Mouse (Mus musculus): ENCODE measurements around the gene Dusp16. TPM values are rescaled to one million over a fixed set of nuclear protein-coding genes. Genes with fewer than 3 reads are reported as not detected.

Gene Dusp16
- polyA plus RNA-seq, 1 experiment from 2014 or later: 10.1 TPM

- ATAC-seq (replicated peaks; ENCODE audit: low FRiP score, low read depth) (no peak), DNase-seq (ENCODE audit: low spot score) (no peak)
- H3K27me3 ChIP-seq (ENCODE audit: insufficient read depth, low read length): no peaks in the 10 kb centered on the region
- no peaks in the 10 kb centered on the region for H3K9me3 ChIP-seq (replicated peaks; ENCODE audit: low read length)
- WGBS: 85% methylated on average over 5 of the region's 5 CpGs
- no peak overlapping the region for H3K9ac ChIP-seq (ENCODE audit: low read depth, low read length)
- no peak overlapping the region for H3K4me2 ChIP-seq (ENCODE audit: low read length)
- no peak for TF ChIP-seq CTCF (IDR thresholded peaks at IDR 0.05; ENCODE audit: low read depth)
- no peak overlapping the region for H3K4me3 ChIP-seq (replicated peaks; ENCODE audit: low read depth, low read length)
- H3K4me1 ChIP-seq (replicated peaks; ENCODE audit: insufficient read depth, low read length): no peaks in the 10 kb centered on the region
- H3K36me3 ChIP-seq (ENCODE audit: insufficient read depth, low read length): peaks cover 3% of the 10 kb centered on the region; the same call in 1 of the 2 replicates
- H3K27ac ChIP-seq: no peak overlapping the region
These were observed 40.4 kb downstream of the Dusp16 start for GRCm38 (mm10) chr6:134751883-134752647.

- Histone ChIP-seq H3K27me3 (ENCODE audit: insufficient read depth, low read length) (no peaks in the 10 kb centered on the region), H3K9ac (ENCODE audit: low read depth, low read length) (no peak overlapping the region), H3K4me3 (replicated peaks; ENCODE audit: low read depth, low read length) (no peak overlapping the region), H3K27ac (no peak overlapping the region), H3K9me3 (replicated peaks; ENCODE audit: low read length) (no peaks in the 10 kb centered on the region), H3K4me2 (ENCODE audit: low read length) (no peak overlapping the region), H3K4me1 (replicated peaks; ENCODE audit: insufficient read depth, low read length) (no peaks in the 10 kb centered on the region), H3K36me3 (ENCODE audit: insufficient read depth, low read length) (peaks cover 3% of the 10 kb centered on the region; the same call in 1 of the 2 replicates)
- DNase-seq (ENCODE audit: low spot score): no peak
- WGBS: 93% methylated on average over 4 of the region's 4 CpGs
- no peak for TF ChIP-seq CTCF (IDR thresholded peaks at IDR 0.05; ENCODE audit: low read depth)
- no peak for ATAC-seq (replicated peaks; ENCODE audit: low FRiP score, low read depth)
These were observed 41.3 kb downstream of the Dusp16 start for GRCm38 (mm10) chr6:134751087-134751486.

- Histone ChIP-seq H3K4me2 (ENCODE audit: low read length) (no peak overlapping the region), H3K27ac (no peak overlapping the region), H3K9ac (ENCODE audit: low read depth, low read length) (no peak overlapping the region), H3K9me3 (replicated peaks; ENCODE audit: low read length) (no peaks in the 10 kb centered on the region), H3K36me3 (ENCODE audit: insufficient read depth, low read length) (no peaks in the 10 kb centered on the region), H3K4me3 (replicated peaks; ENCODE audit: low read depth, low read length) (no peak overlapping the region), H3K27me3 (ENCODE audit: insufficient read depth, low read length) (no peaks in the 10 kb centered on the region), H3K4me1 (replicated peaks; ENCODE audit: insufficient read depth, low read length) (no peaks in the 10 kb centered on the region)
- 80% methylated on average over 3 of the region's 3 CpGs for WGBS
- no peak for TF ChIP-seq CTCF (IDR thresholded peaks at IDR 0.05; ENCODE audit: low read depth)
- DNase-seq (ENCODE audit: low spot score) (no peak), ATAC-seq (replicated peaks; ENCODE audit: low FRiP score, low read depth) (no peak)
These were observed 44.3 kb downstream of the Dusp16 start for GRCm38 (mm10) chr6:134748126-134748525.

- Histone ChIP-seq H3K36me3 (ENCODE audit: insufficient read depth, low read length) (no peaks in the 10 kb centered on the region), H3K4me2 (ENCODE audit: low read length) (no peak overlapping the region), H3K4me3 (replicated peaks; ENCODE audit: low read depth, low read length) (no peak overlapping the region), H3K9me3 (replicated peaks; ENCODE audit: low read length) (no peaks in the 10 kb centered on the region), H3K9ac (ENCODE audit: low read depth, low read length) (no peak overlapping the region), H3K27me3 (ENCODE audit: insufficient read depth, low read length) (no peaks in the 10 kb centered on the region), H3K4me1 (replicated peaks; ENCODE audit: insufficient read depth, low read length) (no peaks in the 10 kb centered on the region), H3K27ac (no peak overlapping the region)
- DNase-seq (ENCODE audit: low spot score) (no peak), ATAC-seq (replicated peaks; ENCODE audit: low FRiP score, low read depth) (no peak)
- 92% methylated on average over 7 of the region's 7 CpGs for WGBS
- TF ChIP-seq CTCF (IDR thresholded peaks at IDR 0.05; ENCODE audit: low read depth): no peak
These were observed 46.5 kb downstream of the Dusp16 start for GRCm38 (mm10) chr6:134745876-134746275.

- Histone ChIP-seq H3K4me2 (ENCODE audit: low read length) (no peak overlapping the region), H3K27me3 (ENCODE audit: insufficient read depth, low read length) (no peaks in the 10 kb centered on the region), H3K4me3 (replicated peaks; ENCODE audit: low read depth, low read length) (no peak overlapping the region), H3K27ac (no peak overlapping the region), H3K9me3 (replicated peaks; ENCODE audit: low read length) (no peaks in the 10 kb centered on the region), H3K4me1 (replicated peaks; ENCODE audit: insufficient read depth, low read length) (no peaks in the 10 kb centered on the region), H3K36me3 (ENCODE audit: insufficient read depth, low read length) (peaks cover 13% of the 10 kb centered on the region; the same call in 1 of the 2 replicates), H3K9ac (ENCODE audit: low read depth, low read length) (no peak overlapping the region)
- ATAC-seq (replicated peaks; ENCODE audit: low FRiP score, low read depth): no peak
- no peak for DNase-seq (ENCODE audit: low spot score)
- no peak for TF ChIP-seq CTCF (IDR thresholded peaks at IDR 0.05; ENCODE audit: low read depth)
These were observed 48.9 kb downstream of the Dusp16 start for GRCm38 (mm10) chr6:134743568-134743967.

GRCm38 (mm10) chr6:134736853-134737252 is 55.6 kb downstream of the Dusp16 start:
- ATAC-seq (replicated peaks; ENCODE audit: low FRiP score, low read depth): no peak
- TF ChIP-seq CTCF (IDR thresholded peaks at IDR 0.05; ENCODE audit: low read depth): no peak
- Histone ChIP-seq H3K27ac (no peak overlapping the region), H3K27me3 (ENCODE audit: insufficient read depth, low read length) (no peaks in the 10 kb centered on the region), H3K4me2 (ENCODE audit: low read length) (no peak overlapping the region), H3K9ac (ENCODE audit: low read depth, low read length) (no peak overlapping the region), H3K4me3 (replicated peaks; ENCODE audit: low read depth, low read length) (no peak overlapping the region), H3K9me3 (replicated peaks; ENCODE audit: low read length) (no peaks in the 10 kb centered on the region), H3K4me1 (replicated peaks; ENCODE audit: insufficient read depth, low read length) (no peaks in the 10 kb centered on the region), H3K36me3 (ENCODE audit: insufficient read depth, low read length) (peaks cover 19% of the 10 kb centered on the region; the same call in 1 of the 2 replicates)
- WGBS: 84% methylated on average over 3 of the region's 3 CpGs
- no peak for DNase-seq (ENCODE audit: low spot score)

Data from kidney, postnatal 0 days (tissue).